Comparison of ENCODE assay signal across 8 mouse cellular contexts in the genomic region with DNA sequence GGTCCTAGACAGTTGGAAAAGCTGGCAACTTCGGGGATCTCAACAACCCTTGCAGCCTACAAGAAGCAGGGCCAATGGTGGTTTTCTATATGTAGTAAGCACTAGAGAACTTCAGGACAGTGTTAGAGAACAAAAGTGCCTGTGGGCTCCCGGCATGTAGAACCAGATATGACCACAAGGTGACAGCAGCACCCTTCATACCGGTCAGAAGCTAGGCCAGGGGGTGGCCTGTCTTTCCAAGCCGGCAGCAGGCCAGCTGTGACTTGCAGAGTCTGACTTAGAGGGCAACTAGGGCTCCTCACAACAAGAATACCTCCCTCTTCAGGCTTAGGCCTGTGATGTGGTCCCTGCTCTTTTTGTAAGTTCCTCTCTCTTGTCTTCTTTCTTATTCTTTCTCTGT. TPM values are rescaled to one million over a fixed set of nuclear protein-coding genes. Genes with fewer than 3 reads are reported as not detected.
DNase-seq lines count a peak whose midpoint lies in the region; ATAC-seq lines count a peak whose summit lies in the region.

No protein-coding gene starts in this region.

- peak overlapping the region; percentile 17 for H3K4me2 ChIP-seq in hindbrain, embryonic 13.5 days

- ATAC-seq in activated CD4-positive, CD25-positive, alpha-beta regulatory T cell, adult 4 months, result peak; percentile 90
- peak; percentile 80 for ATAC-seq in hindbrain, embryonic 13.5 days (ENCODE audit: low FRiP score)
- ATAC-seq in megakaryocyte, adult 5-6 weeks (ENCODE audit: poor library complexity, severe bottlenecking), result peak; percentile 63

- H3K27ac ChIP-seq in hindbrain, embryonic 13.5 days, result peak overlapping the region; percentile 55

- no peaks in the 10 kb centered on the region for H3K36me3 ChIP-seq in hindbrain, embryonic 13.5 days

- H3K4me1 ChIP-seq in hindbrain, embryonic 13.5 days (replicated peaks), result peaks cover 31% of the 10 kb centered on the region

- no peak overlapping the region; the same call in 1 of the 2 replicates for H3K9ac ChIP-seq in hindbrain, embryonic 13.5 days

- peak; percentile 89 to 91 for DNase-seq in cerebellum, postnatal 10 days
- DNase-seq in frontal cortex, postnatal 10 days (ENCODE audit: low spot score in 2 of 2), result peak; percentile 28 to 63
- DNase-seq in layer of hippocampus, adult 9-11 months, result peak; percentile 64
- peak; percentile 75 to 84 for DNase-seq in right cerebral cortex, postnatal 10 days (ENCODE audit: low spot score in 2 of 2)
- DNase-seq in urinary bladder, postnatal 4 days (ENCODE audit: low spot score in 2 of 2), result peak; percentile 54 to 76

- H3K27me3 ChIP-seq in hindbrain, embryonic 13.5 days, result peaks cover 3% of the 10 kb centered on the region; the same call in 1 of the 2 replicates

- 7% methylated on average over 4 of the region's 4 CpGs for WGBS in hindbrain, embryonic 13.5 days

- H3K9me3 ChIP-seq in hindbrain, embryonic 13.5 days, result no peaks in the 10 kb centered on the region

- no peak overlapping the region for H3K4me3 ChIP-seq in hindbrain, embryonic 13.5 days

RNA-seq across cellular contexts. Expression of gene Fbrsl1, which starts 45.5 kb away (rescaled TPM):
- 1 to 10 TPM; 5.1 to 5.8 TPM for polyA plus RNA-seq in activated CD4-positive, CD25-positive, alpha-beta regulatory T cell, adult 4 months (2017; shearing (Covaris generic))
- polyA plus RNA-seq in hindbrain, embryonic 13.5 days (2015; fragmentation: Nextera tagmentation; extraction: Ambion mirVana), result 18.7 and 20.7 TPM in 2 replicates
- 25.6 and 32.8 TPM in 2 replicates for total RNA-seq in megakaryocyte, adult 5-6 weeks (2015)
- 12.3 and 26.0 TPM in 2 replicates for total RNA-seq in megakaryocyte, adult 5-6 weeks (2017)

RNA-seq across cellular contexts. Expression of gene Galnt9, which starts 50.4 kb away (rescaled TPM):
- polyA plus RNA-seq in activated CD4-positive, CD25-positive, alpha-beta regulatory T cell, adult 4 months (2017; shearing (Covaris generic)), result 1 to 10 TPM; 3.1 to 4.0 TPM
- 15.5 and 16.1 TPM in 2 replicates for polyA plus RNA-seq in hindbrain, embryonic 13.5 days (2015; fragmentation: Nextera tagmentation; extraction: Ambion mirVana)
- total RNA-seq in megakaryocyte, adult 5-6 weeks (2015), result 38.5 and 38.8 TPM in 2 replicates
- 20.4 and 22.2 TPM in 2 replicates for total RNA-seq in megakaryocyte, adult 5-6 weeks (2017)
